Mouse (Mus musculus) adipocyte (in vitro differentiated cells): ENCODE measurements around the gene Tbc1d5.
A peak's percentile ranks its signal among the peaks of the same experiment; 100 is the strongest.

Experiments
- DNase-seq: peaks from one replicate; pipeline ENCODE4 v3.0.0-alpha.2; 2016; ENCODE audit warnings: low spot score

The Tbc1d5 gene

DNA sequence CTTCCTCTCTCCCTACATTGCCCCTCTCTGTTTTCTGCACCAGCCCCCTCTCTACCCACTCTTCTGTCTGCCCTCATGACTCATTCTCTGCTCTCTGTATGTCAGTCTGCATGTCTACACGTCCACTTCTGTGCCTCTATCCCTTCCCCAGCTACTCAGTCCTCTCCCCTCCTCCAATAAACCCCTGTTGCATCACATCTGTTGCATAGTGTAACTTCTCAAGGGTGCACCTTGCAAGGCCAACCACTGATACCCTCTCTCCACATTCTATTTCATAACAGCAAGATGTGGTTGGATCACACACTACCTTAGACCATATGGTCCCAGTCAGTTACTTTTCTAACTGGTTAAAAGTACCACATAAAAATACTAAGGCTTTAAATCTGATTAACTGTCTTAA lies 74.9 kb downstream of the Tbc1d5 start:
- no peak for DNase-seq

DNA sequence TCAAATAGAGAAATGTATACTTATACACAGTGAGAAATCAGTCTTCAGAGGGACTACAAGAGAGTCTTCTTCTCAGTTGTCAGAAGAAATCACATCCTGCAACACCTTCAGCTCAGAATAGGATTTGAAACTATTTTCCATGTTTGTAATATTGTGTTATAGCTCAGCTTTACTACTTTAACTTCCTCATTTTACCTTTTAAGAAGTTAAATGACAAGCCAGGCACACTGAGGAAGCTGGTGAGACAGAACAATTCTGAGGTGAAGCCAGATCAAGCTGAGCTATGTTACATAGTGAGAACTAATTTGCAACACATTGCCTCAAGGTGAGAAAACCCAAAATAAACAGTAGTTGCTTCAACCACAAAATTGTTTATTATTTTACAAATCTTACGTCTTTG lies 135.3 kb downstream of the Tbc1d5 start:
- no peak for DNase-seq

GRCm38 (mm10) chr17:51040861-51041260 lies 138.3 kb downstream of the Tbc1d5 start:
- DNase-seq, result no peak

- DNase-seq, result no peak
These were observed 155.9 kb downstream of the Tbc1d5 start for GRCm38 (mm10) chr17:51023227-51023626.

DNA sequence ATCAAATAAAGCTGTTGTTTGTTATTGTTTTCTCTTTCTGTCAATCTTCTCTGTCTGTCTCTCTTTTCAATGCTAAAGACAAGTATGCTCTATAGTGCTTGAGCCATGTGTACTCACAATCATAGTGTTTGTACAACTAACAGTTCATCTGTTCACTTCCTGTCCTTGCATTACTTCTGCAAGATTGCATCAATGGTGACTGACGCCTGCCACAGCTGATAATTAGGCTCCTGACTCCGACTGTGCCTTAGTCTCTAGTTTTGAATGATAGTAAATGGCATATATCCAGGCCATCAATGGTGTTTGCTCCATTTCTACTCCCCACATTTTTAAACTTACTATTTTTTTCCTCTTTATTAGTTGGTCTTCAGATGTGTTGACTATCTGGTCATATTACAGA lies 162.8 kb downstream of the Tbc1d5 start:
- DNase-seq, result no peak

DNA sequence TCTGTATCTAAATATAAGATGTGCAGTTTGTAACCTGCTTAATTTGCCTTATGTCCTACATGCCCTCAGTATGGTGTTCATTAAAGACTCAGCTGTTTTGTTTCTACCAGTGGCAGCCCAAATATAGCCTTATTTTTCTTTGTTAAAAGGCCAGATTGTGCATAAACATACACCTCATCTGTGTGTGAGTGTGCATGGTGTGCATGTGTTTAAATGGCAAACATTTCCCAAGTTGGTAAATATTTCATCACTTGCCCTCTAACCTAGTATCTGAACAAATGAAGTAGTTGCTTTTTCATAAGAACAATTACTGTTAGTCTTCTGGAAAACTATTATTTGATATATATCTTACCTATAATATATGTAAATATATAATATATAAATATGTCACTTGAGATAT lies 165.2 kb downstream of the Tbc1d5 start:
- DNase-seq, result peak; percentile 10

- DNase-seq, result no peak
These were observed 176.0 kb downstream of the Tbc1d5 start for GRCm38 (mm10) chr17:51003179-51003578.

- no peak for DNase-seq
These were observed 180.9 kb downstream of the Tbc1d5 start for GRCm38 (mm10) chr17:50998216-50998615.

DNA sequence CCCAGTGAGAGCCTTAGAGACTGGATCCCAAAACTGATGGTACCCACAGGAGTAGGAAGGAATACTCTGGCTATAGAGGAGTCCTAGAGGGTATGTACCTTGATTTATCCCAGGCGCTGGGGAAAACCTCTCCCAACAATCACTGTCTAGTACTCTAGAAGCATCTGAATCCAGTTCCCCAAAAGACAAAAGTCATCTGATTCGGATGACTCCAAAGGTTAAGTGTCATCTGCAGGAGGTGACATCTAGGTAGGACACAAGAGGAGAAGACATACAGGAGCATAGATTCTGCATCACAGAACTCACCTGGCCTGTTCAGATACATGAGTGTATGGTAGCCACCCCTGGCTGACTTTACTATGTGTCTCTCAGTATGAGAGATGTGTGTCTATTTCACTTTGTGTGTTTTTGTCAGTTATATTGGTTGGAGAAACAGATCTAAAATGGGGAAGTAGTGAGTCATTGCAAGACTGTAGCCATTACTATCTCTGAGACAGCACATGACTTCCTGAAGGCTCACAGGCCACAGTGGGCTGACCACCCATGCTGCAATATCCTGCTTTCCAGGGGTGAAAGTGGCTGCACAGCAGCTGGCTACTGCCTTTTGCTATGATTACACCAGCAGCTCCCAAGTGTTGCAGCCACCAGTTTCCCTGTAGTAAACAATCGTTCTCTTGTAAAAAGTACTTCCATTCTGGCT lies 185.7 kb downstream of the Tbc1d5 start:
- DNase-seq, result no peak

- no peak for DNase-seq
These were observed 188.3 kb downstream of the Tbc1d5 start for GRCm38 (mm10) chr17:50990770-50991405.

DNA sequence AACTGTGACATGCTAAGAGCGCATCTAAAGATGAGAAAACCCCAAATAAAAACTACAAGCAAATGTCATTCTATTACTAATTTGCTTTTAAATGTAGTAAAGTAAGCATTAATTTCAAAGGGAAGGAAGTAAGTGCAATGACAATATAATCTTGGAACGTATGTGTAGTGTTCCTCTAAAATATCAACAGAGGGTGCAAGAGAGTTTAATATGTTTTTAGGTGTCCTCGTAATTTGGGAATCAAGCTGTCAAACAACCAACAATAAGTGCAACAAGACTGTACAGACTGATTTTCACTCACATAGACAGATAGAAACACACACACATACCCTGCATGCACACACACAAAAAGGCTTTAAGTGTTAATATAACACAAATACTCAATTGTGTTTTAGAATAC lies 191.2 kb downstream of the Tbc1d5 start:
- peak; percentile 35 for DNase-seq

GRCm38 (mm10) chr17:50981933-50982332 lies 197.2 kb downstream of the Tbc1d5 start:
- DNase-seq, result no peak

DNA sequence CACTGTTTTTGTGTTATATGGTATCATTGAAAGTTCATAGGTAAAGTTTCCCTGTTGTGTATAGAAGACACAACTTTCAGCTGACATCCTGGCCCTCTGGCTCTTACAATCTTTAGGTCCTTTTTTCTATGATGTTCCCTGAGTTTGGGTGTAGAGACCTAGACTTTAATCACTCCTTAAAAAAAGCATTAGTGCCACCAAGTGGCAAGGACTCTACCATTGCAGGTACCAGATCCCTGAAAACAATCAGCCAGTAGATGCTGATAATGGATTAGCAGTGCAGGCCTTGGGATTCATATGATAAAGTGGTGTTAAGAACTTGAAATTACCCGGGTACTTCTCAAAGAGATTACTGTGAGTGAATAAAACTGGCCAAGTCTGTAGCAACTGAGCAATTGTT lies 207.0 kb downstream of the Tbc1d5 start:
- DNase-seq, result peak; percentile 36

DNA sequence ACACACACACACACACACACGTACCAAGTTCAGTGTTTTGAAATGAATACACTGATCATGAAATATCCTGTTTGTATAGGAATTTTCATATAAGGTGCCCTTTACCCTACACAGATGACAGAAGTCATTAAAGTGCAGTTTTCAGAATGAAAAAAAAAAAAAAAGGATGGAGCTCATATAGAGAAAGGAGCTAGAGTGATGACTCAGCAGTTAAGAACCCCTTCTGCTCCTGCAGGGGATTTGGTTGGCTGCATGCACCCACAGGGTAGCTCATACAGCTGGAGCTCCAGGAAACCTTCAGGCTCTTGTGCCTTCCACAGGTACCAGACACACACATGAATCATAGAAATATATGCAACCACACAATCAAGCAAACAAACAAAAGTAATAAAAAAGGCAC lies 213.0 kb downstream of the Tbc1d5 start:
- DNase-seq, result no peak

DNA sequence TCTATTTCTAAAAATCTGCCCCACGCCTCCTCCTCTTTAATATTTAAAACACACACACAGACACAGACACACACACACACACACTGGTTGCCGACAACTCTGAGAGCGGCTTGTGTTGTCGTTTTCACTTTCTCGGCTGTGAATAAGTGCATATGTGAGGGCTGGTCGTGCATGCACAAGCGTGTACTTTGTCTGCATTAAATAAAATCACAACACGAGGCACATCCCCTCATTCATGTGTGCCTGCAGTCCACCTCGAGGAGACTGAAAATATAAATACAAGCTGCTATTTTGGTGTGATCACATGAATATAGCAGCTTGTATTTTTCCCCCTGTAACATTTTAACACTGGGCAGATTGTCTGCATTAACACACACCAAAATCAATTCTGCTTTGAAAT lies 224.8 kb downstream of the Tbc1d5 start:
- no peak for DNase-seq

DNA sequence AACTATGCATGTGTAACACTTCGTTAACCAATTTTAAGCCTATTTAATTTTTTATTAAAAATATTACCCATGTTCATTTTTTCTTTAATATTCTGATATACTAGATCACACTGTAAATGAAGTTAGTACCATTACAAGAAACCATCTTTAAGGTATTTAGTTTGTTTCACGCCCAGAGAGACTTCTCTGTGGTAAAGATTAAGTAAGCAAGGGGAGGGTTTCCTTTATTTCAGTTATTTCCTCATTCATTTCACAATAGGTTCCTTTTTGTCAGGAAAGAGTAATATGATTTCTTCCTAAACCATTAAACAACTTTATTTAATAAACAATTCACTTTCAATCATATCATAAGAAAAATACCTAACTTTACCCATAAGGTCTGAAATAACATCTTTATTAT lies 256.8 kb downstream of the Tbc1d5 start:
- no peak for DNase-seq

DNA sequence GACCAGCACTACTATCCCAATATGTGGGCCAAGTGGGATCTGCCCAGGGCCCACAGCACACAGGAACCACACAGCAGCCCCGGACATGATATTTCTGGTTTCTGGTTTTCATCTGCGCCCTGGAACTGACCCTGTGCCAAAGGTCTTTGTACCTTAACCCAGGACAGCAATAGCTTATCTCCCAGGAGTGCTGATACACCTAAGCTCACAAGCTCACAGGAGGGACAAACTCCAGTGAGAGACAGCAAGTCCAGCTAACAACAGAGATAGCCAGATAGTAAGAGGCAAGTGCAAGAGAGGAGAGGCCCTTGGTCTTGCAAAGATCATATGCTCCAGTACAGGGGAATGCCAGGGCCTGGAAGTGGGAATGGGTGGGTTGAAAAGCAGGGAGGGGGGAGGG lies 263.9 kb downstream of the Tbc1d5 start:
- DNase-seq, result no peak

- DNase-seq, result no peak
These were observed 270.4 kb downstream of the Tbc1d5 start for GRCm38 (mm10) chr17:50908568-50909335.

GRCm38 (mm10) chr17:50908160-50908559 lies 271.0 kb downstream of the Tbc1d5 start:
- no peak for DNase-seq

DNA sequence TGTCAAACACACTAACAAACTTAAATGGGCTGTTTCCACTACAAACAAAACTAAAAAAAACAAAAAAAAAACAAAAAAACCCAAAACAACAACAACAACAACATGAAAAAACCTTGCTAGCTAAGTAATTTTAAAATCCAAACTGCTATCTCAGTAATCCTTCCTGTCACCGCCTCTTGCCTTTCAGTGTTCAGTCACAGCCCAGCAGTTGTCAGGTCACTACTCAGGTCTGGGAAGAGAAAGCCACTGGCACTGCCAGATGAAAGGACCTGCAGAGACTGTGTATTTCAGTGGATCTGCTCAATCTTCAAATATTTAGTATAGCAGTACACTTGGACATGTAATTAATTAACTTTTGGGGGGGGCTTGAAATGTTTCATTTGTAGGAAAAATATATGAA lies 272.5 kb downstream of the Tbc1d5 start:
- DNase-seq, result no peak

GRCm38 (mm10) chr17:50904463-50904862 lies 274.7 kb downstream of the Tbc1d5 start:
- DNase-seq, result no peak

- DNase-seq, result no peak
These were observed 281.3 kb downstream of the Tbc1d5 start for GRCm38 (mm10) chr17:50897867-50898266.

- no peak for DNase-seq
These were observed 289.7 kb downstream of the Tbc1d5 start for GRCm38 (mm10) chr17:50889475-50889874.
